Mouse (Mus musculus) thymus, postnatal 4 days (tissue): Measurements from ENCODE around the gene Pcx.

Experiments
- DNase-seq: peaks from one replicate; pipeline ENCODE4 v3.0.0; 2021

Gene Pcx

GRCm38 (mm10) chr19:4497263-4497973 lies 12.9 kb upstream of the Pcx start:
- peak; percentile 82 for DNase-seq

GRCm38 (mm10) chr19:4498062-4498933 lies 12.0 kb upstream of the Pcx start, which contains the start of gene 2010003K11Rik:
Gene 2010003K11Rik, minus strand, starts transcription at chr19:4498583.
- no peak for DNase-seq

- no peak for DNase-seq
Measured at GRCm38 (mm10) chr19:4502701-4503100, 7.6 kb upstream of the Pcx start.

GRCm38 (mm10) chr19:4504830-4505229 lies 5.4 kb upstream of the Pcx start:
- no peak for DNase-seq

GRCm38 (mm10) chr19:4507746-4508145 lies 2.5 kb upstream of the Pcx start:
- DNase-seq = no peak

GRCm38 (mm10) chr19:4511116-4511841 lies 1.0 kb downstream of the Pcx start:
- DNase-seq = no peak

GRCm38 (mm10) chr19:4513236-4513858 lies 3.1 kb downstream of the Pcx start:
- DNase-seq = no peak

GRCm38 (mm10) chr19:4515746-4516145 lies 5.5 kb downstream of the Pcx start:
- no peak for DNase-seq

- no peak for DNase-seq
Measured at GRCm38 (mm10) chr19:4516288-4516687, 6.0 kb downstream of the Pcx start.

GRCm38 (mm10) chr19:4517483-4517882 lies 7.2 kb downstream of the Pcx start:
- no peak for DNase-seq

- no peak for DNase-seq
Measured at GRCm38 (mm10) chr19:4521426-4522050, 11.3 kb downstream of the Pcx start.

GRCm38 (mm10) chr19:4534646-4535045 lies 24.4 kb downstream of the Pcx start:
- DNase-seq = no peak

GRCm38 (mm10) chr19:4535922-4536321 lies 25.6 kb downstream of the Pcx start:
- no peak for DNase-seq

- no peak for DNase-seq
Measured at GRCm38 (mm10) chr19:4536606-4537005, 26.3 kb downstream of the Pcx start.

GRCm38 (mm10) chr19:4540263-4540662 lies 30.0 kb downstream of the Pcx start:
- DNase-seq = no peak

- no peak for DNase-seq
Measured at GRCm38 (mm10) chr19:4540992-4541391, 30.7 kb downstream of the Pcx start.

- DNase-seq = no peak
Measured at GRCm38 (mm10) chr19:4542081-4542480, 31.8 kb downstream of the Pcx start.

- no peak for DNase-seq
Measured at GRCm38 (mm10) chr19:4545091-4545490, 34.8 kb downstream of the Pcx start.

GRCm38 (mm10) chr19:4545841-4546240 lies 35.6 kb downstream of the Pcx start:
- no peak for DNase-seq

GRCm38 (mm10) chr19:4547801-4548200 lies 37.5 kb downstream of the Pcx start:
- no peak for DNase-seq

GRCm38 (mm10) chr19:4548305-4548883 lies 38.1 kb downstream of the Pcx start:
- DNase-seq = no peak

- no peak for DNase-seq
Measured at GRCm38 (mm10) chr19:4554248-4554647, 44.0 kb downstream of the Pcx start.
